Mouse (Mus musculus) liver, postnatal 0 days (tissue): ENCODE results near the gene Myo15b.

Experiments used
- CTCF ChIP-seq: sonication (generic); IDR thresholded peaks from 2 replicates; pipeline ENCODE4 v1.5.1; 2016; ENCODE audit warnings: antibody characterized with exemption, low read depth
- EP300 ChIP-seq: IDR thresholded peaks from 2 replicates; pipeline ENCODE4 v1.6.1; 2016; ENCODE audit warnings: antibody characterized with exemption, low read depth, mild to moderate bottlenecking

- TF ChIP-seq CTCF (no peak), EP300 (no peak)
These were observed 53.6 kb downstream of the Myo15b start, which contains the start of gene Smim6 for GRCm38 (mm10) chr11:115911632-115912376.
